Mouse (Mus musculus): Measurements from ENCODE around the gene Krcc1.

The Krcc1 gene

GRCm38 (mm10) chr6:71271389-71272315, at the start of gene Krcc1:
Gene Krcc1 (plus strand): TSS chr6:71271677.
- DNase-seq (ENCODE audit: extremely low read depth, insufficient read length, low spot score) = peak; percentile 98

GRCm38 (mm10) chr6:71224184-71224943, 47.1 kb upstream of the Krcc1 start:
- DNase-seq (ENCODE audit: extremely low read depth, insufficient read length, low spot score) = no peak

GRCm38 (mm10) chr6:71226544-71226943, 44.9 kb upstream of the Krcc1 start:
- no peak for DNase-seq (ENCODE audit: extremely low read depth, insufficient read length, low spot score)

GRCm38 (mm10) chr6:71227157-71227770, 44.2 kb upstream of the Krcc1 start:
- DNase-seq (ENCODE audit: extremely low read depth, insufficient read length, low spot score) = no peak

GRCm38 (mm10) chr6:71235121-71235520, 36.4 kb upstream of the Krcc1 start:
- DNase-seq (ENCODE audit: extremely low read depth, insufficient read length, low spot score) = no peak

- DNase-seq (ENCODE audit: extremely low read depth, insufficient read length, low spot score) = no peak
Measured at GRCm38 (mm10) chr6:71235944-71236343, 35.5 kb upstream of the Krcc1 start.

GRCm38 (mm10) chr6:71236506-71236905, 35.0 kb upstream of the Krcc1 start:
- no peak for DNase-seq (ENCODE audit: extremely low read depth, insufficient read length, low spot score)

- no peak for DNase-seq (ENCODE audit: extremely low read depth, insufficient read length, low spot score)
Measured at GRCm38 (mm10) chr6:71237031-71237431, 34.4 kb upstream of the Krcc1 start.

GRCm38 (mm10) chr6:71239069-71239750, 32.3 kb upstream of the Krcc1 start:
- DNase-seq (ENCODE audit: extremely low read depth, insufficient read length, low spot score) = no peak

GRCm38 (mm10) chr6:71240831-71241230, 30.6 kb upstream of the Krcc1 start:
- DNase-seq (ENCODE audit: extremely low read depth, insufficient read length, low spot score) = no peak

GRCm38 (mm10) chr6:71242811-71243210, 28.7 kb upstream of the Krcc1 start:
- no peak for DNase-seq (ENCODE audit: extremely low read depth, insufficient read length, low spot score)

GRCm38 (mm10) chr6:71243258-71243657, 28.2 kb upstream of the Krcc1 start:
- no peak for DNase-seq (ENCODE audit: extremely low read depth, insufficient read length, low spot score)

GRCm38 (mm10) chr6:71248420-71248819, 23.1 kb upstream of the Krcc1 start:
- DNase-seq (ENCODE audit: extremely low read depth, insufficient read length, low spot score) = no peak

- no peak for DNase-seq (ENCODE audit: extremely low read depth, insufficient read length, low spot score)
Measured at GRCm38 (mm10) chr6:71249615-71250014, 21.9 kb upstream of the Krcc1 start.

- DNase-seq (ENCODE audit: extremely low read depth, insufficient read length, low spot score) = no peak
Measured at GRCm38 (mm10) chr6:71250951-71251350, 20.5 kb upstream of the Krcc1 start.

GRCm38 (mm10) chr6:71254456-71254855, 17.0 kb upstream of the Krcc1 start:
- no peak for DNase-seq (ENCODE audit: extremely low read depth, insufficient read length, low spot score)

GRCm38 (mm10) chr6:71256166-71256565, 15.3 kb upstream of the Krcc1 start:
- DNase-seq (ENCODE audit: extremely low read depth, insufficient read length, low spot score) = no peak

GRCm38 (mm10) chr6:71257375-71257774, 14.1 kb upstream of the Krcc1 start:
- DNase-seq (ENCODE audit: extremely low read depth, insufficient read length, low spot score) = no peak

GRCm38 (mm10) chr6:71258562-71258961, 12.9 kb upstream of the Krcc1 start:
- no peak for DNase-seq (ENCODE audit: extremely low read depth, insufficient read length, low spot score)

GRCm38 (mm10) chr6:71259166-71259565, 12.3 kb upstream of the Krcc1 start:
- no peak for DNase-seq (ENCODE audit: extremely low read depth, insufficient read length, low spot score)
